Mouse (Mus musculus): ENCODE results near the gene P3h3. TPM values are rescaled to one million over a fixed set of nuclear protein-coding genes. Genes with fewer than 3 reads are reported as not detected.

Gene P3h3
- polyA plus RNA-seq, 1 experiment from 2014 or later: 28.1 TPM

Other genes with a start within 250 kb of the P3h3 start
- not detected in 2 replicates for gene C1s2, start 221.7 kb downstream of the P3h3 start, polyA plus RNA-seq (2014; fragmentation: Nextera tagmentation; extraction: Ambion mirVana)
- gene Lpcat3, start 194.7 kb downstream of the P3h3 start, polyA plus RNA-seq (2014; fragmentation: Nextera tagmentation; extraction: Ambion mirVana): 75.5 and 79.8 TPM in 2 replicates
- 248 and 249 TPM in 2 replicates for gene Emg1, start 145.6 kb downstream of the P3h3 start, polyA plus RNA-seq (2014; fragmentation: Nextera tagmentation; extraction: Ambion mirVana)
- 414 and 436 TPM in 2 replicates for gene Phb2, start 145.4 kb downstream of the P3h3 start, polyA plus RNA-seq (2014; fragmentation: Nextera tagmentation; extraction: Ambion mirVana)
- gene Ptpn6, start 119.0 kb downstream of the P3h3 start, polyA plus RNA-seq (2014; fragmentation: Nextera tagmentation; extraction: Ambion mirVana): 11.7 and 14.1 TPM in 2 replicates
- gene Grcc10, start 116.4 kb downstream of the P3h3 start, polyA plus RNA-seq (2014; fragmentation: Nextera tagmentation; extraction: Ambion mirVana): 440 and 466 TPM in 2 replicates
- gene Gm45234, start 101.7 kb downstream of the P3h3 start, polyA plus RNA-seq (2014; fragmentation: Nextera tagmentation; extraction: Ambion mirVana): not detected in 2 replicates
- gene Atn1, start 101.2 kb downstream of the P3h3 start, polyA plus RNA-seq (2014; fragmentation: Nextera tagmentation; extraction: Ambion mirVana): 12.1 TPM in 2 replicates
- gene Eno2, start 88.1 kb downstream of the P3h3 start, polyA plus RNA-seq (2014; fragmentation: Nextera tagmentation; extraction: Ambion mirVana): 7.6 and 8.0 TPM in 2 replicates
- gene Lrrc23, start 78.0 kb downstream of the P3h3 start, polyA plus RNA-seq (2014; fragmentation: Nextera tagmentation; extraction: Ambion mirVana): 0.45 and 0.47 TPM in 2 replicates
- gene Spsb2, start 49.1 kb downstream of the P3h3 start, polyA plus RNA-seq (2014; fragmentation: Nextera tagmentation; extraction: Ambion mirVana): 7.3 and 7.4 TPM in 2 replicates
- 1,059 and 1,108 TPM in 2 replicates for gene Tpi1, start 43.5 kb downstream of the P3h3 start, polyA plus RNA-seq (2014; fragmentation: Nextera tagmentation; extraction: Ambion mirVana)
- gene Usp5, start 28.3 kb downstream of the P3h3 start, polyA plus RNA-seq (2014; fragmentation: Nextera tagmentation; extraction: Ambion mirVana): 126 and 127 TPM in 2 replicates
- 178 and 183 TPM in 2 replicates for gene Cdca3, start 28.2 kb downstream of the P3h3 start, polyA plus RNA-seq (2014; fragmentation: Nextera tagmentation; extraction: Ambion mirVana)
- 2.7 TPM in 2 replicates for gene Gnb3, start 17.5 kb downstream of the P3h3 start, polyA plus RNA-seq (2014; fragmentation: Nextera tagmentation; extraction: Ambion mirVana)
- gene Gpr162, start 6.2 kb upstream of the P3h3 start, polyA plus RNA-seq (2014; fragmentation: Nextera tagmentation; extraction: Ambion mirVana): 0.65 and 1.2 TPM in 2 replicates
- 0.28 and 0.37 TPM in 2 replicates for gene Cd4, start 30.5 kb upstream of the P3h3 start, polyA plus RNA-seq (2014; fragmentation: Nextera tagmentation; extraction: Ambion mirVana)
- 1.8 and 2.1 TPM in 2 replicates for gene Lag3, start 54.0 kb upstream of the P3h3 start, polyA plus RNA-seq (2014; fragmentation: Nextera tagmentation; extraction: Ambion mirVana)
- 232 and 257 TPM in 2 replicates for gene Ptms, start 62.4 kb upstream of the P3h3 start, polyA plus RNA-seq (2014; fragmentation: Nextera tagmentation; extraction: Ambion mirVana)
- gene Mlf2, start 73.6 kb upstream of the P3h3 start, polyA plus RNA-seq (2014; fragmentation: Nextera tagmentation; extraction: Ambion mirVana): 352 and 357 TPM in 2 replicates
- gene Cops7a, start 107.8 kb upstream of the P3h3 start, polyA plus RNA-seq (2014; fragmentation: Nextera tagmentation; extraction: Ambion mirVana): 155 and 159 TPM in 2 replicates
- 0.85 and 1.2 TPM in 2 replicates for gene Pianp, start 138.9 kb upstream of the P3h3 start, polyA plus RNA-seq (2014; fragmentation: Nextera tagmentation; extraction: Ambion mirVana)
- gene Zfp384, start 151.4 kb upstream of the P3h3 start, polyA plus RNA-seq (2014; fragmentation: Nextera tagmentation; extraction: Ambion mirVana): 9.2 and 10.8 TPM in 2 replicates
- gene Ing4, start 182.0 kb upstream of the P3h3 start, polyA plus RNA-seq (2014; fragmentation: Nextera tagmentation; extraction: Ambion mirVana): 94.4 and 108 TPM in 2 replicates
- 11.4 and 13.4 TPM in 2 replicates for gene Acrbp, start 191.9 kb upstream of the P3h3 start, polyA plus RNA-seq (2014; fragmentation: Nextera tagmentation; extraction: Ambion mirVana)
- gene Lpar5, start 210.2 kb upstream of the P3h3 start, polyA plus RNA-seq (2014; fragmentation: Nextera tagmentation; extraction: Ambion mirVana): 2.3 and 3.0 TPM in 2 replicates
- 74.2 and 74.8 TPM in 2 replicates for gene Chd4, start 238.2 kb upstream of the P3h3 start, polyA plus RNA-seq (2014; fragmentation: Nextera tagmentation; extraction: Ambion mirVana)

Measured in intestine, embryonic 14.5 days (tissue).